34 mouse cellular contexts compared by ENCODE assay signal in the genomic region with DNA sequence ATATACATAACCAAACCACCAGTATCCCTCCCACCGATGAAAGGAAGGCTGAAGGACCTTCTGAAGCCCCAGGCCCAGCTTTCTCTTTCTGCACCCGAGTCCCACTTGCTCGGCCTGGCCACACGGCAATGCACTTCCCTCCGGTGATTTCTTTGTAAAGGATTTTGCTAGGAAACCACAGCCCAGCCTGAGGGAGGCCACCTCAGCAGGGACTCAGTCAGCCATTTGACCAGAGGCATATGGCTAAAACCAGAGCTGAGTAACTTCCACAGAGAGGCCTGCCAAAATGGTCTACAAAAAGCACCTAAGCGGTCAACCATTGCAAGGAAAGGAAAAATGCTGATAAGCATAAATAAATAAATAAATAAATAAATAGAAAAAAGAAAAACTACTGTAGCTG.
"Had no signal": no experiment of that assay in that cellular context is flagged by ENCODE, and none has a peak within 500 bp of the region (broad histone marks: within the 10 kb centered on the region; RNA-seq: fewer than 3 reads in every experiment).

No protein-coding gene starts in this region.

- ATAC-seq: hindbrain, embryonic 16.5 days; hindbrain, postnatal 0 days; inflammation-experienced regulatory T-cells, adult 6 months; intestine, embryonic 15.5 days; intestine, embryonic 16.5 days; intestine, postnatal 0 days had no signal

- DNase-seq: heart, postnatal 10 days; heart, postnatal 14 days; heart, postnatal 36 days; heart, postnatal 4 days; kidney, adult 11 months; kidney, adult 18-20 months; kidney, adult 2 months; kidney, adult 8-10 months; kidney, adult 9 months; kidney, postnatal 10 days; kidney, postnatal 14 days; kidney, postnatal 25 days; kidney, postnatal 36 days; kidney, postnatal 4 days; layer of hippocampus, adult 9-11 months; layer of hippocampus, postnatal 36 days had no signal

- H3K36me3 ChIP-seq: heart, embryonic 12.5 days; heart, embryonic 13.5 days; heart, embryonic 15.5 days; hindbrain, embryonic 10.5 days; hindbrain, embryonic 12.5 days; hindbrain, embryonic 13.5 days; hindbrain, embryonic 15.5 days; intestine, embryonic 15.5 days; kidney, embryonic 15.5 days had no signal

- H3K27me3 ChIP-seq: heart, embryonic 12.5 days; heart, embryonic 13.5 days; heart, embryonic 15.5 days; hindbrain, embryonic 12.5 days; hindbrain, embryonic 13.5 days; hindbrain, embryonic 15.5 days; intestine, embryonic 15.5 days; kidney, embryonic 15.5 days had no signal

- H3K4me3 ChIP-seq: heart, embryonic 12.5 days; heart, embryonic 13.5 days; heart, embryonic 15.5 days; hindbrain, embryonic 10.5 days; hindbrain, embryonic 12.5 days; hindbrain, embryonic 13.5 days; hindbrain, embryonic 15.5 days; intestine, embryonic 15.5 days; kidney, embryonic 15.5 days; layer of hippocampus, adult 2 months; left cerebral cortex, adult 2 months had no signal

- H3K4me1 ChIP-seq: heart, embryonic 13.5 days; heart, embryonic 15.5 days; intestine, embryonic 15.5 days; kidney, embryonic 15.5 days had no signal

- H3K27ac ChIP-seq: heart, embryonic 13.5 days; heart, embryonic 15.5 days; hindbrain, embryonic 10.5 days; hindbrain, embryonic 12.5 days; hindbrain, embryonic 13.5 days; hindbrain, embryonic 14.5 days; hindbrain, embryonic 15.5 days; hindbrain, postnatal 0 days; intestine, embryonic 15.5 days; kidney, embryonic 15.5 days; kidney, postnatal 0 days; layer of hippocampus, adult 2 months; left cerebral cortex, adult 2 months had no signal

- H3K9me3 ChIP-seq: heart, embryonic 12.5 days; heart, embryonic 13.5 days; heart, embryonic 15.5 days; hindbrain, embryonic 10.5 days; hindbrain, embryonic 12.5 days; hindbrain, embryonic 13.5 days; hindbrain, embryonic 15.5 days; intestine, embryonic 15.5 days; kidney, embryonic 15.5 days had no signal
